ENCODE assay signal across 9 mouse cellular contexts in the genomic region with DNA sequence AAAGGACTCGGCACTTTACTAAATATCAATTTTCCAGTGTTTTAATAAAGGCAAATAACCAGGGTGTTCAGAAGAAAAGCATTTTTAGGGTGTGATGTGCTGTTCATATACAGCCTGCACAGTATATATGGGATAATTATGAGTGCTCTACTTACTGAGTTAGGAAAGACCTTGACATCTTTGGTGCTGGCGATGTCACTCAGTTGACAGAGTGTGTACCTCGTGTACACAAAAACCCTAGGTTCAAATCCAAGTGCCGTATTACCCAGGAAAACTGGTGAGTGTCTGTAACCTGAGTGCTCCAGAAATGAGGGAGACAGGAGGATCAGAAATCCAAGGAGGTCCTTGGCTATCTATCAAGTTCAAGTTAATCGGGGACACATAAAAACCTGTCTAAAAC.
DNase-seq lines count a peak whose midpoint lies in the region; ATAC-seq and TF ChIP-seq lines count a peak whose summit lies in the region.
"Had no signal": no experiment of that assay in that cellular context is flagged by ENCODE, and none has a peak within 500 bp of the region (broad histone marks: within the 10 kb centered on the region; RNA-seq: fewer than 3 reads in every experiment).

No protein-coding gene starts in this region.

- H3K9ac ChIP-seq in heart, embryonic 13.5 days = no peak overlapping the region
- H3K9ac ChIP-seq in heart, adult 2 months (ENCODE audit: low read depth, low read length) = no peak overlapping the region
- no peak overlapping the region for H3K9ac ChIP-seq in embryonic facial prominence, embryonic 12.5 days
- H3K9ac ChIP-seq in hindbrain, embryonic 13.5 days = no peak overlapping the region
- no peak overlapping the region for H3K9ac ChIP-seq in liver, postnatal 0 days (replicated peaks)

- H3K9me3 ChIP-seq in heart, embryonic 13.5 days = no peaks in the 10 kb centered on the region
- no peaks in the 10 kb centered on the region for H3K9me3 ChIP-seq in embryonic facial prominence, embryonic 12.5 days
- no peaks in the 10 kb centered on the region for H3K9me3 ChIP-seq in hindbrain, embryonic 13.5 days
- H3K9me3 ChIP-seq in liver, postnatal 0 days (ENCODE audit: low read length) = no peaks in the 10 kb centered on the region

- no peak for DNase-seq in heart, adult 2 months
- no peak for DNase-seq in liver, postnatal 0 days
- DNase-seq in layer of hippocampus, adult 8-10 months (ENCODE audit: low spot score in 2 of 2) = no peak
- DNase-seq in T-cell, adult 2 months (ENCODE audit: low spot score) = no peak
- DNase-seq: kidney, adult 9 months had no signal

- H3K79me2 ChIP-seq in heart, adult 2 months (replicated peaks; ENCODE audit: control insufficient read depth, insufficient read depth, low read length) = no peaks in the 10 kb centered on the region

- H3K36me3 ChIP-seq in heart, embryonic 13.5 days = no peaks in the 10 kb centered on the region
- H3K36me3 ChIP-seq in heart, adult 2 months (ENCODE audit: control insufficient read depth, insufficient read depth, low read length) = no peaks in the 10 kb centered on the region
- H3K36me3 ChIP-seq in embryonic facial prominence, embryonic 12.5 days = no peaks in the 10 kb centered on the region
- H3K36me3 ChIP-seq in hindbrain, embryonic 13.5 days = no peaks in the 10 kb centered on the region
- no peaks in the 10 kb centered on the region for H3K36me3 ChIP-seq in liver, postnatal 0 days (replicated peaks; ENCODE audit: insufficient read depth, low read length)

- TF ChIP-seq POLR2A in heart, adult 2 months (IDR thresholded peaks at IDR 0.05; ENCODE audit: insufficient read depth, low read depth, low read length) = no peak

- H3K4me1 ChIP-seq in heart, embryonic 13.5 days = no peaks in the 10 kb centered on the region
- no peaks in the 10 kb centered on the region for H3K4me1 ChIP-seq in heart, adult 2 months (ENCODE audit: control insufficient read depth, insufficient read depth, low read length)
- H3K4me1 ChIP-seq in embryonic facial prominence, embryonic 12.5 days = no peaks in the 10 kb centered on the region
- no peaks in the 10 kb centered on the region for H3K4me1 ChIP-seq in hindbrain, embryonic 13.5 days (replicated peaks)
- 0 out of 2 replicates have a peak, but pooled peaks cover 2% of the 10 kb centered on the region for H3K4me1 ChIP-seq in liver, postnatal 0 days (ENCODE audit: insufficient read depth)

- TF ChIP-seq CTCF in heart, adult 2 months (IDR thresholded peaks at IDR 0.05) = no peak
- no peak for TF ChIP-seq CTCF in liver, postnatal 0 days (IDR thresholded peaks at IDR 0.05; ENCODE audit: low read depth)

- ATAC-seq in heart, embryonic 13.5 days (ENCODE audit: extremely low read depth, insufficient number of reproducible peaks, low FRiP score, low TSS enrichment) = no peak
- ATAC-seq in embryonic facial prominence, embryonic 12.5 days (ENCODE audit: insufficient number of reproducible peaks, insufficient read depth, low FRiP score, low TSS enrichment) = no peak
- peak; percentile 57; the same call in 1 of the 2 replicates for ATAC-seq in hindbrain, embryonic 13.5 days (ENCODE audit: low FRiP score)
- peak; percentile 55 for ATAC-seq in liver, postnatal 0 days
- ATAC-seq in inflammation-experienced regulatory T-cells, adult 6 months = no peak

- no peak for TF ChIP-seq EP300 in heart, adult 2 months (IDR thresholded peaks at IDR 0.05; ENCODE audit: insufficient read depth, low read depth, low read length)
- no peak for TF ChIP-seq EP300 in liver, postnatal 0 days (IDR thresholded peaks at IDR 0.05; ENCODE audit: low read depth)

- peak overlapping the region; percentile 53 for H3K4me2 ChIP-seq in heart, embryonic 13.5 days
- peak overlapping the region; percentile 15; the same call in 1 of the 2 replicates for H3K4me2 ChIP-seq in embryonic facial prominence, embryonic 12.5 days (replicated peaks)
- peak overlapping the region; percentile 31 for H3K4me2 ChIP-seq in hindbrain, embryonic 13.5 days
- peak overlapping the region; percentile 31; the same call in 1 of the 2 replicates for H3K4me2 ChIP-seq in liver, postnatal 0 days (ENCODE audit: low read depth, low read length)

- H3K27ac ChIP-seq in heart, embryonic 13.5 days (replicated peaks) = no peak overlapping the region
- no peak overlapping the region for H3K27ac ChIP-seq in heart, adult 2 months
- H3K27ac ChIP-seq in embryonic facial prominence, embryonic 12.5 days = no peak overlapping the region
- no peak overlapping the region for H3K27ac ChIP-seq in hindbrain, embryonic 13.5 days
- no peak overlapping the region for H3K27ac ChIP-seq in liver, postnatal 0 days (ENCODE audit: low read depth)

- intact Hi-C loops in heart, adult 2 months (cut with DNase I) = no loop called here

- WGBS in heart, embryonic 13.5 days = 81% methylated on average over 5 of the region's 5 CpGs
- 80% methylated on average over 5 of the region's 5 CpGs for WGBS in heart, adult 2 months
- 82% methylated on average over 5 of the region's 5 CpGs for WGBS in embryonic facial prominence, embryonic 12.5 days
- 88% methylated on average over 5 of the region's 5 CpGs for WGBS in hindbrain, embryonic 13.5 days
- 80% methylated on average over 5 of the region's 5 CpGs for WGBS in liver, postnatal 0 days (ENCODE audit: insufficient replicate concordance)

- no peaks in the 10 kb centered on the region for H3K27me3 ChIP-seq in heart, embryonic 13.5 days (replicated peaks)
- H3K27me3 ChIP-seq in heart, adult 2 months (ENCODE audit: control insufficient read depth, insufficient read depth, low read length) = no peaks in the 10 kb centered on the region
- H3K27me3 ChIP-seq in embryonic facial prominence, embryonic 12.5 days = no peaks in the 10 kb centered on the region
- no peaks in the 10 kb centered on the region for H3K27me3 ChIP-seq in hindbrain, embryonic 13.5 days
- H3K27me3 ChIP-seq in liver, postnatal 0 days (ENCODE audit: insufficient read depth, low read length) = no peaks in the 10 kb centered on the region

- peak overlapping the region; percentile 40 for H3K4me3 ChIP-seq in heart, embryonic 13.5 days
- no peak overlapping the region for H3K4me3 ChIP-seq in heart, adult 2 months
- peak overlapping the region; percentile 24 for H3K4me3 ChIP-seq in embryonic facial prominence, embryonic 12.5 days
- peak overlapping the region; percentile 27 for H3K4me3 ChIP-seq in hindbrain, embryonic 13.5 days
- peak overlapping the region; percentile 9; the same call in 1 of the 2 replicates for H3K4me3 ChIP-seq in liver, postnatal 0 days (ENCODE audit: low read depth, low read length)

Comparison
In these comparisons a context has a peak if more than half of its experiments do, and no peak if none do; other contexts are left out.
1. ATAC-seq: peak in hindbrain, embryonic 13.5 days (single experiment) and liver, postnatal 0 days (single experiment); none in heart, embryonic 13.5 days (single experiment), embryonic facial prominence, embryonic 12.5 days (single experiment) and inflammation-experienced regulatory T-cells, adult 6 months (single experiment).
2. Peak in every context shown above with its lines, with median percentiles within 50 percentile points of each other: H3K4me2 ChIP-seq.